Mouse (Mus musculus) stomach, postnatal 0 days (tissue): Measurements from ENCODE around the gene Tpm3-rs7. TPM values are rescaled to one million over a fixed set of nuclear protein-coding genes. Genes with fewer than 3 reads are reported as not detected.
"Not testable (repeated sequence)": the region's sequence is repeated elsewhere in the genome, so short reads cannot be mapped to it uniquely, and the experiment has no call there.

ENCODE experiments used
- ATAC-seq: fragments of 200-750 bp; cut with Nextera tagmentation; 2 replicates; pipeline ENCODE4 v1.8.0; 2017; ENCODE audit not compliant: low FRiP score, low TSS enrichment
- DNase-seq: peaks from one replicate; pipeline ENCODE4 v3.0.0-alpha.2; 2016; ENCODE audit warnings: low spot score
- H3K27ac ChIP-seq: fragments of 300-500 bp; sonication (generic); replicated peaks from 2 replicates; pipeline ENCODE4 v1.5.1; 2014; ENCODE audit warnings: mild to moderate bottlenecking, control low read depth
- H3K27me3 ChIP-seq: fragments of 300-500 bp; sonication (generic); 2 replicates; pipeline ENCODE4 v1.6.1; 2014; ENCODE audit warnings: low read length; ENCODE audit not compliant: control insufficient read depth, insufficient read depth
- H3K36me3 ChIP-seq: fragments of 300-500 bp; sonication (generic); 2 replicates; pipeline ENCODE4 v1.6.1; 2014; ENCODE audit warnings: low read length, mixed read lengths; ENCODE audit not compliant: control insufficient read depth, insufficient read depth
- H3K4me1 ChIP-seq: fragments of 300-500 bp; sonication (generic); replicated peaks from 2 replicates; pipeline ENCODE4 v1.6.1; 2014; ENCODE audit warnings: antibody characterized with exemption; ENCODE audit not compliant: control insufficient read depth, insufficient read depth
- H3K4me2 ChIP-seq: fragments of 300-500 bp; sonication (generic); replicated peaks from 2 replicates; pipeline ENCODE4 v1.6.1; 2014; ENCODE audit warnings: low read depth, mild to moderate bottlenecking, control low read depth, moderate library complexity
- H3K4me3 ChIP-seq: fragments of 300-500 bp; sonication (generic); 2 replicates; pipeline ENCODE4 v1.5.1; 2014; ENCODE audit warnings: low read depth, low read length, control low read depth
- H3K9ac ChIP-seq: fragments of 300-500 bp; sonication (generic); 2 replicates; pipeline ENCODE4 v1.6.1; 2014; ENCODE audit warnings: mild to moderate bottlenecking, low read length, control low read depth, mixed read lengths
- H3K9me3 ChIP-seq: fragments of 300-500 bp; sonication (generic); 2 replicates; pipeline ENCODE4 v1.6.1; 2016; ENCODE audit warnings: low read length; ENCODE audit not compliant: control insufficient read depth
- CTCF ChIP-seq: IDR thresholded peaks from 2 replicates; pipeline ENCODE4 v1.5.1; 2016; ENCODE audit warnings: antibody characterized with exemption, low read depth, mild to moderate bottlenecking, moderate library complexity
- EP300 ChIP-seq: optimal IDR thresholded peaks from 2 replicates; pipeline ENCODE3; 2016; ENCODE audit warnings: antibody characterized with exemption
- WGBS: fragments of 180-500 bp; shearing (Covaris S2); extraction: QIAGEN DNeasy Blood & Tissue Kit; methylation state at CpG from one replicate; pipeline ENCODE4 v1.1.7; 2014; 5-methylcytosine and 5-hydroxymethylcytosine counted together
- polyA plus RNA-seq: library from polyadenylated mRNA; unstranded; fragments of >200 nt; fragmentation: Nextera tagmentation; extraction: Ambion mirVana; gene quantifications from 2 replicates; pipeline ENCODE4 v1.2.1, GENCODE M21; 2015

The Tpm3-rs7 gene
- 5.2 and 6.2 TPM in 2 replicates for polyA plus RNA-seq

DNA sequence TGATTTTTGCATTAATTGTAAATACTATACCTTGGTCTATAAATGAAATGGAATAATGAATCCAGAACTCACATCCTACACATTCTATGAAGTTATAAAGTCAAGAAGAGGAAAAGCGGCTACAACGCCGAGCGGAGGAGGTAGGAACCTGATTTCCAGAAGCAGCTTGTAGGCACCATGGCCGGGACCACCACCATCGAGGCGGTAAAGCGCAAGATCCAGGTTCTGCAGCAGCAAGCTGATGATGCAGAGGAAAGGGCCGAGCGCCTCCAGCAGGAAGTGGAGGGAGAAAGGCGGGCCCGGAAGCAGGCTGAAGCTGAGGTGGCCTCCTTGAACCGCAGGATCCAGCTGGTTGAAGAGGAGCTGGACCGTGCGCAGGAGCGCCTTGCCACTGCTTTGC is at the start of gene Tpm3-rs7:
Gene Tpm3-rs7 (plus strand): TSS at position 110 of the 400 bp plus-strand sequence.
- not testable (repeated sequence) for DNase-seq, ATAC-seq, H3K4me2 ChIP-seq, H3K27ac ChIP-seq, H3K4me1 ChIP-seq, H3K9me3 ChIP-seq, H3K27me3 ChIP-seq, H3K36me3 ChIP-seq, H3K4me3 ChIP-seq, H3K9ac ChIP-seq
- WGBS: 93% methylated on average over 15 of the region's 16 CpGs

DNA sequence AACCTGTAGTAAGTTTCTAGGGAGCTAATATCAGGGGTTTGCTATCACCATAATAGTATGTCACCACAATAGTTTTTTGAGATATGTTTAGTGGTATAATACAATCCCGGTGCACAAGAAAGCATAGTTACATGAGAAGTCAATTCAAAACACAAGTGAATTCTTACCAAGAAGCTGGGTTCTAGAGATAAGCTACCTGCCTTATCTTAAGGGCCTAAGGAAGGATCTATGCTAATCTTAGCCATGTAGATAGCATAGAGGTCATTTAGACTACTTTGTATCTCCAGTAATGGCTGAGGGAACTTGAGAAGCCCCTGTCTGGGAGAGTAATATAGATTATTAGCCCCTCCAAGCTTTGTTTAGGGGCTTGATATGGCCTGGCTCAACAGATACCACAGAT is 2.6 kb downstream of the Tpm3-rs7 start:
- no peaks in the 10 kb centered on the region for H3K36me3 ChIP-seq
- ATAC-seq (no peak), DNase-seq (no peak)
- H3K4me3 ChIP-seq: no peak overlapping the region
- no peaks in the 10 kb centered on the region for H3K27me3 ChIP-seq
- H3K4me2 ChIP-seq: no peak overlapping the region
- TF ChIP-seq EP300: no peak
- no peak for TF ChIP-seq CTCF
- no peak overlapping the region for H3K27ac ChIP-seq
- no peaks in the 10 kb centered on the region for H3K9me3 ChIP-seq
- 89% methylated on average over 1 of the region's 1 CpGs for WGBS
- no peaks in the 10 kb centered on the region for H3K4me1 ChIP-seq
- H3K9ac ChIP-seq: no peak overlapping the region

DNA sequence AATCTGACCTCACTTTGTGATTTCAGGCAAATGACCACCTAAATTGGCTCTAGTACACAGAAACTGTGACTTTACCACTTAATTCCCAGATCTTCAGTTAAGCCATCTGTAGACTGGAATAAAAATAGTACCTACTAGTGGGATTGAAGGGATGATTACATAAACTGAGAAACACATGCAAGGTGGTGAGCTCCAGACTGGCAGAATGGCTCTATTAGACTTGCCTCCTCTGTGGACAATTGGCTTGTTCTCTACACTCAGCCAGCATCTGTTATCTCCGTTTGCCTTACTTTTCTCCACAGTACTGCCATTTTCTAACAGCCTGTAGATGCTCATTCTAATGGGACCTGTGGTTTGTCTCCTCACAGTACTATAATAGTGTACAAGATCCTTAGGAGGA is 49.0 kb downstream of the Tpm3-rs7 start:
- 52% methylated on average over 1 of the region's 1 CpGs for WGBS
- no peak for TF ChIP-seq CTCF
- no peak for TF ChIP-seq EP300
- no peak overlapping the region for H3K9ac ChIP-seq

More for the DNA sequence above, 49.0 kb downstream of the Tpm3-rs7 start:
- H3K27me3 ChIP-seq: no peaks in the 10 kb centered on the region
- no peaks in the 10 kb centered on the region for H3K9me3 ChIP-seq
- no peak overlapping the region for H3K27ac ChIP-seq
- no peak overlapping the region for H3K4me2 ChIP-seq
- no peaks in the 10 kb centered on the region for H3K4me1 ChIP-seq
- no peaks in the 10 kb centered on the region for H3K36me3 ChIP-seq
- no peak for ATAC-seq
- no peak overlapping the region for H3K4me3 ChIP-seq
- no peak for DNase-seq
